Mouse (Mus musculus) retina, adult 2 months (tissue): ENCODE measurements around the gene Gm18336.
"Not testable (repeated sequence)": the region's sequence is repeated elsewhere in the genome, so short reads cannot be mapped to it uniquely, and the experiment has no call there.

Experiments
- DNase-seq: peaks from one replicate; pipeline ENCODE4 v3.0.0-alpha.2; 2012; ENCODE audit warnings: low read depth, low spot score

Gm18336 gene

DNA sequence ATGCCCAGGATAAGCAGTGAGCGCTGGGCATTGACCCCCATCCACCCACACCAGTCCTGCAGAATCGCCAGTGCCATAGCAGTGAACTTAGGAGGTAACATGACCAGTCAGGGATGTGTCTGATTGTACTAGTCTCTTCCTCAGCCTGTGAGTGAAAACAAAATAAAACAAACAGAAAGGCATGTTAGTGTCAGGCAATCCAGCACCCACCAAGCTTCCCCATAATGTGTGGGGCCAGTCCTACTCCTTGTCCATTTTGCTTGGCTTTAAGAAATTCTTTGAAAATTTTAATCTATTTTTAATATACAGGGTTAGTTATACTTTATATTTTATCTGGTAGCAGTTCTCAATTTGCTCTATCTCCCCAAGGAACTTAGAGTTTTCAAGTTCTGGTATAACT, at the start of gene Gm18336:
Gm18336 (minus strand) TSS at position 101 of the 400 bp plus-strand sequence.
- not testable (repeated sequence) for DNase-seq

DNA sequence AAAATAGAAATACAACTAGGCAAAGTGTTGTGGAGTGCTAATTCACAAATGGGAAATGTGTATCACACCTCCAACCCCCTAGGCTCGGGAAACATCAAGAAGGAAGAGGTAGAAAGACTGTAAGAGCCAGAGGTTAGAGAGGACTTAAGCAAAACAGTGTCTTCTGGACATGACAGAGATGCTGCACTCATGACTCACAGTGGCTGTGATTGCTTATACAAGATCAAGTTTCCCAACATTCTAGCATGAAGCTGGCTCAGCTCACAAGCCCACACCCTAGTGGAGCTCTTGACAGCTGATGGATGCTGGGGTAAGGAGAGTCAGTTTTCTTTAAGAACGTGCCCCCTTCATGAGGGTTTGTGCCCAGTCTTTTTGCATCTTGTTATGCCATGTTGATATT, 42.9 kb upstream of the Gm18336 start:
- no peak for DNase-seq

DNA sequence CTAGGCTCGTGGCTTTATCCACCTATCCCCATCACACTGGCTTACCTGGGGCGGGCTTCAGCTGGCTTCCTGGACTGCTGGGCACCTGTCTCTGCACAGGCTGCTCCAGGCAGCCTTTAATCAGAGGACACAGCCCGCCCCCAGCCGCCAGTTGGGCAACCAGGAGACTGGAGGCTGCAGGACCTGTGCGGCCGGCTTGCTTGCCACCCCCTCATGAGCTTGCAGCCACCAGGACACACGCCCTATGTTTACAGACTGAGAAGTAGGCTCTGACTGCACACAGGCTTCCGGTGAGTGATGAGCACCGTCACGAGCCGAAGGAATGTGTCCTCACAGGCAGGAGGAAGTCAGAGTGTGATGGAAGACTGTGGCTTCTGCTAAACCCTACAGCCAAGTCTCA, 36.7 kb upstream of the Gm18336 start, which contains the start of gene Trex2:
Trex2 (minus strand) TSS at position 93 of the 400 bp plus-strand sequence.
- DNase-seq = no peak

DNA sequence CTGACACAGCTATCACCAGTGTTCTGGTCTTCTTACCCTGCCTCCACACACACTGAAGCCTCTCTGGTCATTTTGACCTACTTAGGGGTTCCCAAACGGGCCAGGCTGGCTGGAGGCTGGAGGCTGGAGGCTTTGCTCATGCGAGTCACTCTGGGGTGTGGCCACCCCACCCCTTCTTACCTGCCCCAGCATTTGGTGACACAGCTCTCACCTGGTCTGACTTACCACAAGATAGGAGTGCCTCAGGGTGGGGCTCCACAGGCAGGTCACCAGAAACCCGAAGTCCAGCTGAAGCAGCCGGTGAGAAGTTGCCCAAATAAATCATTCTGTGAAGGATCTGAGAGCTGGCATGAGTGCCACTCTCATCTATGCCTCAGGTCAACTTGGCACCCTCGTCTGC, 34.3 kb upstream of the Gm18336 start:
- no peak for DNase-seq

DNA sequence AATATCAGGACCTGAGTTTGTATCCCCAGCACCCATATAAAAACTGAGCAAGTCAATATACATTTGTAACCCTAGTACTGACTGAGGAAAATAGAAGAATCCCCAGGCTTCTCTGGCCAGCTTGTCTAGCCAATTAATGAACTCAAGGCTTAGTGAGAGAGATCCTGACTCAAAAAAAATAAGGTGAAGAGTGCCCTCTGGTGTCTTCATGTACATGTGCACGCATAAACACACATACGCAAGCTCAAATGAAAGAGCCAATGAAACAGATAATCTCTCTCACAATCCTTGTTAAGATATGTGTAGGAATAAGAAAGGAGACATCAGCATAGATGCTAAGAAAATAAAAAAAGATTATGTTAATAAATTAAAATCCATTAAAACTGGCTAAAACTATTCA, 31.5 kb upstream of the Gm18336 start:
- DNase-seq = peak; percentile 4

DNA sequence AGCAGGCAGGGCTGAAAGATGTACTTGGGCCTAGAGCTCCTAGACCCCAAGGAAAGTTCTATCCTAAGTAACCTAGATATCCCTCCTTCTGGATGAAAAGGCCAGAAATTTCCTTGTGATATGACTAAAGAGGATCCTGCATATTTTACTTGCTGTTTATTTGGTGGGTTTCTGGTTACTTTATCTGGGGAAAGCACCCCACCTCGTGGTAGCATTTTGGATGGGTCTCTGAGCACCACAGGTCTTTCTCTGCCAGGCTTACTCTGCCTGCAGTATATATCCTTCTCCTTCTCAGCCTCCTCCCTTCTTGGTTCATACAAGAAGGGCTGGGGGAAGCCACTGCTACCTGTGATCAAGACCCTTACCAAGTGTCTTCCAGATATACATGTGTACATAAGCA, 14.2 kb upstream of the Gm18336 start:
- DNase-seq = no peak

DNA sequence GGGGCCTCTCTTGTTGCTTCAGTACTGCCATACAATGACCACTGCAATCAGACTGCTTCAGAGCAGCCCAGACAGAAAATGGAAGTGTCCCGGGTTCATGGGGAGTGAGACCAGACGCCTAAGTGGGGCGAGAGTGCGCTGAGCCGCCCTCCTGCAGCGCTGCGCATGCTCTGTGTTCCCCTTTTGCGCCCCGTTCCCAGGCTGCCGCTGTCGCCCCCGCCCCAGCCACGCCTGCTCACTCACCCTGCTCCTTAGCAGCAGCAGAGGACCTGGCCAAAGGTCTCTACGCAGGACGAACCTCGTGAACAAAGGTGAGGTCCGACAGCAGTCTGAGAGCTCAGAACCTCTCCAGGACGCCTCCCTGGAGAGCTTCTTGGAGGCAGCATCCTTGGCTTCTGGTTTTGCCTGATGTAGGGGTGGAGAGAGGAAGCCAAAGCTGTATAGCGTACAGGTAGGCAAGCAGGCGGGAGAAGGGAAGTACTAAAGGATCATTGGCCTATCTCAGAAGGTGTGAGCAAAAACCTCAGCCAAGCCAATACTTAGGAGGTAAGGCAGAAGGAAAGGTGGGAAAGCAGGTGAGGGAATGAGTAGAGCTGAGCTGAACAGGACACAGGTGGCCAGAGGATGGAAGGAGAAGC, 12.5 kb upstream of the Gm18336 start, which contains the start of gene Zfp92:
Zfp92 (plus strand) TSS at position 217 of the 638 bp plus-strand sequence.
- no peak for DNase-seq

DNA sequence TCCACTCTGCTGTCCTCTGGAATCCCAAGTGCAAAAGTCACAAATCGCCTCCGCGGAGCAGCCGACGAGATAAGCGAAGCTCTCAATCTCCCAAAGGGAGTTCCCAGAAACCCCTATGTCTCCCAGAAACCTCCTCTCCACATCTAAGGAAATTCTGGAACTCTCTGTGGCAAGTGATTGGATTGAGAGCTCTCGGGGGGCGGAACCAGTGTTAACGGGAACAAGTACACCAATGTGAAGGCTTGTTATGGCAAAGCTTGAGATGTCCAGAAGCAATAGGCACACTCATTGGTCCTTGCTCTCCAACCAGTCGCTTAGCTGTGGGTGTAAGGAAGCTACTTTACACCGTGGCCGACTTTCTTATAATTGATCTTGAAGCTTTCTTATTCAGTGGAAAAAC, 3.1 kb upstream of the Gm18336 start:
- no peak for DNase-seq

DNA sequence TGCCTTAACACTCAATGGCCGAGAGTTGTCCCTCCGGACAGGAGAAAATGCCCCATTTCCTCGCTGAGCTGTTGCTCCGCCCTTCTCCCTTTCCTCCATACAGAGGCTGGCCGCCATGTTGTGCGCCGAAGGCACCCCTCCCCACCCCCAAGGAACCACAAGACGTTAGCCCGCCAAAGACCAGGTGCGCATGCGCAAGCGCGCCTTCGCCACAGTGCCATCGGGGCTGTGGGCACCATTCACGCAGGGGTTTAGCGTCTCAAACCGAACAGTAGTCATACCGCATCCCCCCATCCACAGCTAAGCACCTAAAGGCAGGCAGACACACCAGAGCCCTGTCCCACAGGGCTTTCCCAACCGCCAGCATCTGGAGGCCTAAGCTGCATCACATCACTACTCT, 2.4 kb upstream of the Gm18336 start:
- no peak for DNase-seq

DNA sequence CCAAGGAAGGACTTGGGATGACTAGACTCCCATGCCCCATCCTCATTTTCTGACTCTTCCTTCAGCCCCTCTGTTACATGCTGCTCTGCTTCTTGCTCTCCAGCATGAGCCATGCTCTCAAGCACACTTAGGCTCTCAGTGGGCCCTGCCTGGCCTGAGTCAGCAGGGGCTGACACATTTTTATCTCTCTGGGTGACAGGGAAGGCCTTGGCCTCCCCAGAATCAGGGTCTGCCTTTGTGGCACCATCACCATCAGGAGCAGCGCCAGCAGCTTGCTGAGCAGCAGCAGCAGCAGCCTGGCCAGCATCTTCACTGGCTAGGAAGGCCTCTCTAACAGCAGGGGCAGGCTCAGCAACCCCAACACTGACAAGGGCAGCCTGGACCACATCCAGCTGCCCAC, 2.1 kb downstream of the Gm18336 start:
- no peak for DNase-seq

DNA sequence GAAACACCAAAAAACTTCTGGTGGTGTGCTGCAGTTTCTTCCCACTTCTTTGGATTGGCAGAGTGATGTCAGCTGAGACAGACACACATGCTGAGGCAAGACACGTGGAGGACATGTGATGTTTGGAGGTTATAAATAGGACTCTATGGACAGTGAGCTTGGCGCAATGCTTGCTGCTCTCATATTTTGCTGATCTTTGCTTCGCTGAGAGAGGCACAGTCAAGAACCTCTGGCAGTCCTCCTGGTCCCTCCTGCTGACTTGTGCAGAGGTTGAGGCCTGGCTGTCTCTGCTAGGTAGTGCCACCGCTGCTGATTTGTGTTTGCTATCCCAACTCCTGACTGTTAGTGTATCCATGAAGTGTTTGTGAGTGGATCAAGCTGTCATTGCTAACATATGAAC, 7.1 kb downstream of the Gm18336 start:
- DNase-seq = no peak

DNA sequence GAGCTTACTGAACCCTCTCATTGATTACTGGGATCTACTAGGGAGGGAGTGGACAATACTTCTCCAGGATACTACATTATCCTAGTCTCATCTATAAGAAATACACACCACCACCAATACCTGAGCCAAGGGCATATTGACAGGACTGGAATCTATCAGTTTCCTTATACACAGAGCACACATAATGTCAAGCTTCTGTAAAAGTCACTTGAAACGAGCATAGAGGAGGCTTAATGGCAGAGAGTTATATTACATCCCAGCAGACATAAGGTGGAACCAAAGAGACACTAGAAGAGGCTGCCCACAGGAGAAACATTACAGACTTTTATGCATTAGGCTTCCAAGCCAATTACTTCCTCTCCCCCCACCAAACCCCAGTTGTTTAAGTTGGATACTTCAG, 13.6 kb downstream of the Gm18336 start:
- no peak for DNase-seq

DNA sequence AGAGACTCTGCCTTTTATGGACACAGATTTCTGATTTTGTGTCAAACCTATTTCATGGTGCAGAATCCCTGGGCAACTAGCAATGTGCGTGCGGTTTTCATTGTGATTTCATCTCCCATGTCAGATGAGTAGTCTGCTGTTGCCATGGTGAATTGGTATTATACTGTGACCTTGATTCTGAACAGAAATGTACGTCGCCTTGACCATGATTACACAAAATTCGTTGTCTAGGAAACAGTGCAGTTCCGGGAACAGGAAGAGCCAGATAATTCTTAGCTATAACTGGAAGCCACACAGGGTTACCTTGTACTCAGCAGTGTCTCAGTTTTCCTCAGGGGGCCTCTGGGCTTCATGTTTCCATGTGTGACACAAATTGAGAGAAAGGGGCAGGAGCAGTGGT, 14.1 kb downstream of the Gm18336 start:
- no peak for DNase-seq

DNA sequence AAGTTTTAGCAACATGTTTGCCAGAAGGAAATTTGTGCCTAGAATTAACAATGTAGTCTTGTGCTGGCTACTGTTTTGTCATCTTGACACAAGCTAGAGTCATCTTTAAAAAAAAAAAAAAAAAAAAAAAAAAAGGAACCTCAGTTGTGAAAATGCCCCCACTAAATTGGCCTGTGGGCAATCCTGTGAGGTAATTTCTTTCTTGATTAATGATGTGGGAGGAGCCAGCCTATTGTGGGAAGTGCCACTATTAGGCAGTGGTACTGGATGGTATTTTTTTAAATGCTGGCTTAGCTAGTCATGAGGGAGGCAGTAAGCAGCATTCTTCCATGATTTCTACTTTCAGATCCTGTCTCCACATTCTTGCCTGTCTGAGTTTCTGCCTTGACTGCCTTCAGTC, 35.2 kb downstream of the Gm18336 start:
- no peak for DNase-seq

DNA sequence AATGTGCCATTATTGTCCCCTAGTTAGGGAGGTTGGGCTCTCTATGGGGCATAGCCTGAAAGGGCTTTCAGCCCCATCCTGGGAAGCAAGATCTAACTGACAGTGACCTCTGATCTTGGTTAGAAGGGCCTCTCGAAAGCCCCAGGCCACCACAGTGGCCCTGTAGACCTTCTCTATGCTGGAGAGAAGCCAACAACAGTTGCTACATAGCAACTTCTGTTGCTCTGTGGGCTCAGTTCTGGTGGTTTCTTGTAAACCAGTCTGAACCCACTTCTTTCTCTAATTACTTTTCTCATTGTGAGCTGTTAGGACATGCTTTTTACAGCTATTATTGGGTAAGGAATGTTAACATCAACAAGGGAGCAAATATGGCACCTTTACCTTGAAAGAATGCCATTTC, 41.8 kb downstream of the Gm18336 start:
- DNase-seq = no peak

DNA sequence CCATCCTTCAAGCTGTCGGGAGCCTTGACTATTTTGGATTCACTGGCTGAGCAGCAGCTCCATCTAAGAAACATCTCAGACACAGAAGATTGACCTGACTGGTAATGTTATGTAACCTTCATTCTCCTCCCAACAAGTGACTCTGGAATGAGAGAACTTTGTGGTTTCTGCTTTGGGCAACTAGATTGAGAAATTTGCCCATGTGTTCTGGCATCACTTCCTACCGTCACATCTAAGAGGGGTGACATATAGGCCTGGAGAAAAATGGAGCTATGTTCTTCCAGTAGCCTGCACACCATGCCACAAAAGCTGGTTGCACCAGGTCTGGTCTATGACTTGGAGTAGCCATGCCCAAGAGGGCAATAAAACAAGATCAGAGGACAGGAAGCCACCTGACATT, 42.4 kb downstream of the Gm18336 start:
- DNase-seq = no peak
